Mouse (Mus musculus) frontal cortex, postnatal 14 days (tissue): ENCODE data around the gene Ephb2.
A peak's percentile ranks its signal among the peaks of the same experiment; 100 is the strongest.

Experiments
- DNase-seq, 2 experiments: peaks; one replicate each; pipeline ENCODE4 v3.0.0; 2022; ENCODE audit warnings: low spot score in 2 of 2

The Ephb2 gene

DNA sequence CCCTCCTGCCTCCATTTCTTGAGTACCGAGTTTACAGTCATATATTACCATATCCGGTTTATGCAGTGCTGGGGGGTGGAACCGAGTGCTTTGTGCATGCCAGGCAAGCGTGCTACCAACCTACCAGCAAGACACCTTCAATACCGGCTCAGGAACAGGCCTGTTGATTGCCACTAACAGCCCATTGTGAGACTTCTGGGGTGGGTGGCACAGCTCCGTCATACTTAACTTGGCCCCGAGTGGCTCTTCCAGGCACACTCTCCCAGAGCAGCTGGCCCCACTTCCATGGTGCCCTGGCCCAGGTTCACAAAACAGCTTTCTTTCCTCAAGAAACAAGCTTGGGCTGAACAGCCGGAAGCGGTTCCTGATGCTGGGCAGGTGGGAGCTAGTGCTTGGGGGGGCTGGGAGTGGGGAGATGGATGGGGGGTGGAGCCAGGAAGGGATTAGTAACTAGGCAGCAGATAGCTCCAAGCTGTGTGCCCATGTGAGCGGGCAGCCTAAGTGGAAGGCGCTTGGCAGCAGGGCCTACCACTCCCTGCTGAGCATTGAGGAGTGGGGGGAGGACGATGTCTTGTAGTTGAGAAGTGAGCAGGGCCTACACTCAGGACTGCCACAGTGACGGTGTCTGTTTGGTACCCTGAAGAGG, 183.8 kb downstream of the Ephb2 start:
- DNase-seq: no peak

DNA sequence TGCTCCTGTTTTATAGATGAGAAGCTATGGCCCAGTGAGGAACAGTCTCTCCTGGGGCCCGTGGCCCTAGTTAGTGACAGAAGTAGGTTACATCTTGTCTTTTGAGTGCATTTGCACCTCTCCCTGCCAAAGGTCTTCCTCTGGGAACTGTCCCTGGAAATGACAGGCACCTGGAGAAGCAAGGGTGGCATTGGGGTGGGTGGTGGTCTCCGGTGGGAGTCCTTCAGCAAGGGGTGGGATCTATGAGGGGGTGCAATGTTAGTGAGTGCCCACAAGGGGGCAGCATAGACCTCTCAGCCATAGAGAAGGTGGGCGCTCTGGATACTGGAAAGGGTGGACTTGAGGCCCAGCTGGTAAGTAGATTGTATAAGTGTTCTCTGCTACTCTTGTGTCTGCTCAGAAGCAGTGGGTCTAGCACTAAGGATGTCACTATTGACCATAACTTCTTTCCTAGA, 184.4 kb downstream of the Ephb2 start:
- DNase-seq: no peak

DNA sequence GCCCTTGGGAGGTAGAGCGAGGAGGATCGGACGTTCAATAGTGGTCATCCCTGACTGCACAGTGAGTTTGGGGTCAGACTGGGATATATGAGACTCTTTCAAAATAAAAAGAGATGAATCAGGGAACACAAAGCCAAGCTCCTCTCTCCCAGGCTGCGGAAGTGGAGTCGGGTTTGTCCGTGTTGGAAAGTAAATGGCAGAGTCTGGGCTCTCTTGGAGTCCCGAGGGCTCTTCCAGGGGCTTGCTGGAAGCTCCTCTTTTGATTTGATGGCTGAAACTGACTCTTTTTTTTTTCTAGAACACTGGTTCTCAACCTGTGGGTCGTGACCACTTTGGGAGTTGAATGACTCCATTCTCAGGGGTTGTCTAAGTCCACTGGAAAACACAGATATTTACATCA, 185.5 kb downstream of the Ephb2 start:
- no peak for DNase-seq

DNA sequence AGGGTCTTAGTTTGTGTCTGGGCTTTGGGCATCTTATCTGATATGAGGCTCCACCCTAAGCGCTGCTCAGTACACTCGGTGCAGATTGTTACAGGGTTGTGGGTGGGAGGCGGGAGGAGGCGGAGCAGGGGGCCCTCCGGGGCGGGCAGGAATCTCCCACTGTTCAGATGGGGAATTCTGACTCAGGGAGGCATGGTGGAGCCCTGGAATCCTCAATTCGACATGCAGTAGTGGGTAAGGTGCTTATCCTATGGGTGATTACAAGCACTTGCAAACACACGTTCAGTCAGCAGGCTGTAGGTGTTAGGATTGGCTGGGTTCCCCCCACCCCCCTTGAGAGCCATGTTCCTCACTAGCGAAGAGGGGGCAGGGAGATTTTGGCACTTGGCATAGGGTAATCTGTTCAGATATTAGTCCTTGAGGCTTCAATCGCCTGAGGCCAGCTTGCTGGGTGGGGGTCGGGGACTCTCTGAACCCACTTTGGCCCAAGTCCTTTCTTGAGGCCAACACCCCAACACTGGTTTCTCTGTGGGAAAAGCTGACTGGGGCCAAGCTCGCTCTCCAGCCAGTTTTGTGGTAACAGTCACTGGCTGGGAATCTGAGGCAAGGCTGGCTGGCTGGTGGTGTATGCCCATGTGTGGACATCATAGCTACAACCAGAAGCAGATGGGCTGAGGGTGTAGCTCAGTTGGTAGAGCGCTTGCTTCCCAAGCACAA, 186.2 kb downstream of the Ephb2 start:
- DNase-seq: no peak

DNA sequence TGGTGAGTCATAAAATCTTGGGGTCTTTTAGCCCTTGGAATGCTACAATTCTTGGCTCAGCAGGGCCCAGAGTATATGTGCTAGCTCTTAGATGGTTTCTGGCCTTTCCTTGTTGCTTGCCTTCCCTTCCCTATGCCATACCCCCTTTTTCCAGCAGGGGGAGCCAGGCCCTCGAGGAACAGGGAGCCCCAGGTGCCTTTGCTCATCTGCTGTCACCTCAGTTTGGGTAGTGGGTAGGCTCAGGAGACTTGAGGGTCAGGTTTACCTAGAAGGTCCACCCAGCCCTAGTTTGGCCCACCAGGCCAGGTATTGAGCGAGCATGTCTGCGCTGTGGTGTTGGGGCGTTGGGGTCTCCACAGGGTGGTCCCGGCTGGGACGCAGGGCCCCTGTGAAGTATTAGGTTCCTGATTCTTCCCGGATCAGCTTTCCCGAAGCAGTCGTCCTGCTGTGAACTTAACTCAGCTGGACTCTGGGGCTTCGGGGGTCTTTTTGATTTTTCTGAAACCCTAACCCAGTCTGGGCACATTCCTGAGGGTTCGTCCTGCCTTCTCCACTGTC, 186.8 kb downstream of the Ephb2 start:
- DNase-seq: peak; percentile 75 to 90

DNA sequence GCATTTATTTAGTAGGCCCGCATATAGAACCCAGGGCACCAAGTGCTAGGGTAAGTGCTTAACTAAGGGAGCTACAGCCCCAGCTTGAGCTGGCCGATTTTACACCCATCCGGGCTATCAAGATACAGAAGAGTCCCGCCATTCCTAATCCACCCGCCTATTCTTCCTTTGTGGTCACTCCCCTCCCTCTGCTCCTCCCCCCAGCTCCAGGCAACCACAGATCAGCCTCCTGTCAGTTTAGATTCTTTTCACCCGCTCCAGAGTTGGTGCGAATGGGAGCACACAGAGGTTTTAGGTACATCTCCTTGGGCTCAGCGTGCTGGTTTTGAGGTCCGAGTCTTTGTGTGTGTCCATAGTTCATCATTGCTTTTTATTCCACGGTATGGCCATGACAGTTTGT, 196.9 kb downstream of the Ephb2 start:
- no peak for DNase-seq

DNA sequence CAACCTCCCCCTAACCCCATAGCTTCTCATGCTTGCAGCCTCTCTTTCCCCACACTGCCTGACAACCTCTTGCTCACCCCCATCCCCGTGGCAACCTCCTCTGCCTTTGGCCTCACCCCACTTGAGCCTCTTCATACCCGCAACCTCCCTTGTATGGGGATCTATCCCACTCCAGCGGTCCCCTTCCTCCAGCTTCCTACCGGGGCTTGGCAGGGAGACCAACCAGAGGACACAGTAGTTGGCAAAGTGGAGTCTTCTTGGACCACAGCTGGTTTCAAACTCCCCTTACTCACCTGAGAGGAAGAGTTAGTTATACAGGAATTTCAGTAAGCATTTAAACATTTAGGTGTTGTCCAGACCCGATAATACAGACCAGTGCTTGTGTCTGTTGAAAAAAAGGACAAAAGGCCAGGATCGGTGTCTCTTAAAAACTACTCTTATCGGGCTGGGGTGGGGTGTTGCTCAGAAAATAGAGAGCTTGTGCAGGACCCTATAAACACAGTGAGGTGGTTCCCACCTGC, 197.5 kb downstream of the Ephb2 start:
- no peak for DNase-seq

DNA sequence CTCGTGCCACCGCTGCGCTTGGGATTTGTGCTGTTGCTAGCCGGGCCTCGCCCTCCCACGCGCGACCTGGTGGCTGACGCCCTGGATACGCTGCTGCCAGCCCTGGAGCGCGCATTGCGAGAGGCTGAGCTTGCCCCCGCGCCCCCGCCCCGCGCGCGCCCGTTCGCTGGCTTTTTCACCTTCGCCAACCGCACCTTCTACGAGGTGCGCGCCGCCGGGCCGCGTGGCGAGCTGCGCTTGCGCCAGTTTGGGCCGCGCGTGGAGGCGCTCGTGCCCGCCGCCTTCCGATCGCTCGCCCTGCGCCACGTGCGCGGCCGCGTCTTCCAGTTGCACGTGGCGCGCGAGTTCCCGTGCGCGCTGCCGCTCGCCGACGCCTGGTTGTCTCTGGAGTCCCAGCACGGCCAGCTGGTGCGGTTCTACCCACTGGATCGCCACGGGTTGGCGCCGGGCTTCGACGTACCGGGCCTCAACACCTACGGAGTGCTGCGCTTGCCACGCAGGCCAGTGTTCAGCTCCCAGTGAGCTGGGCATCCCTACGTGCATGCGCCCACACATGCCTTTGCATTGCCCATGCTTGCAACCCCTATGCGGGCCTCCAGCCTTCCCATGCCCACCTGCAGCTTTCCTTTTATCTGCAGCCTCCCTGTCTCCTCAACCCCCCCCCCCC, 198.1 kb downstream of the Ephb2 start:
- DNase-seq: peak; percentile 68 to 69

DNA sequence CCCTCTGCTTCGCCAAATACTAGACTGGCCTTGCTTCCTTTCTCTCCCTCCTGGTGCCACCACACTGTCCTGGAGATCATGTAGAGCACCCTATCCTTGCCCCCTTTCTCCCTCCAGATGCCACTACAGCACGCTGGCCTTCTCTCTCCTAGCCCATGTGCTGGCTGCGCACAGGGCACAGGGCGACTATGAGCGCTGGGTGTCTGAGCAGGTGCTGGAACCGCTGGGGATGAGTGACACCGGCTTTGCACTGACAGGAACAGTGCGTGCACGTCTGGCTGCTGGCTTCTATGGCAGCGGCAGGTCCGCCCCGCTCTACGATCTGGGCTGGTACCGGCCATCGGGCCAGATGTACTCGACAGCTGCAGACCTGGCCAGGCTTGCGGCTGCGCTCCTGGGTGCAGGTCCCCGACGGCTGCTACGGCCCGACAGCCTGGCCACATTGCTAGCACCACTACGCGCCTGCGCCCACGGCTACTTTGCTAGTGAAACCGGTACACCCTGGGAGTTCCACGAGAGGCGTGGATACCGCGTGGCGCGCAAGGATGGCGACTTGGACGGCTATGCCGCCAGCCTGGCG, 198.7 kb downstream of the Ephb2 start:
- DNase-seq: no peak

DNA sequence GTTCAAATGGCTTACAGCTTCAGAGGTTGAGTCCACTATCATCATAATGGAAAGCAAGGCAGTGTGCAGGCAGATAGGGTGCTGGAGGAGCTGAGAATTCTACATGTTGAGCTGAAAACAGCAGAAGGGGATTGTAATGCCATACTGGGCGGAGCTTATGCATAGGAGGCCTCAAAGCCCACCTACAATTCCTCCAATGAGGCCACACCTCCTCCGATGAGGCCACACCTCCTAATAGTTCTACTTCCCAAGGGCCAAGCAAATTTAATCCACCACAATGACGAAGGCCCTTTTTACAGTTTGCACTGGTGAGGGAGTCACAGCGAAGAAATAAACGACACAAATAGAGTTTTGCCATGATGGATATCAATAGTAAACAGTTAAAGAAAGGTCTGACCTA, 199.3 kb downstream of the Ephb2 start:
- no peak for DNase-seq

DNA sequence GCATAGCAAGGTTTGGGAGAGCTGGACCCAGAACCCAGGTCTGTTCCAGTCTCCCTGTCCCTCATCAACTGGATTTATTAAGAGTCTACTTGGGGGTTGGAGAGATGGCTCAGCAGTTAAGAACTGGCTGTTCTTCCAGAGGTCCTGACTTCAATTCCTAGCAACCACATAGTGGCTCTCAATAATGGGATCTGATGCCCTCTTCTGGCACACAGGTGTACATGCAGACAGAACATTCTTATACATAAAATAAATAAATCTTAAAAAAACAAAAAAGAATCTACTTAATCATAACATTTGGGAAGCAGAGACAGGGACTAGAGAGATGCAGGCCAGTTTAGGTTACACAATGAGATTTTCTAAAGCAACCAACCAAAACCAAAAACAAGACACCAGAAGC, 199.8 kb downstream of the Ephb2 start:
- no peak for DNase-seq

DNA sequence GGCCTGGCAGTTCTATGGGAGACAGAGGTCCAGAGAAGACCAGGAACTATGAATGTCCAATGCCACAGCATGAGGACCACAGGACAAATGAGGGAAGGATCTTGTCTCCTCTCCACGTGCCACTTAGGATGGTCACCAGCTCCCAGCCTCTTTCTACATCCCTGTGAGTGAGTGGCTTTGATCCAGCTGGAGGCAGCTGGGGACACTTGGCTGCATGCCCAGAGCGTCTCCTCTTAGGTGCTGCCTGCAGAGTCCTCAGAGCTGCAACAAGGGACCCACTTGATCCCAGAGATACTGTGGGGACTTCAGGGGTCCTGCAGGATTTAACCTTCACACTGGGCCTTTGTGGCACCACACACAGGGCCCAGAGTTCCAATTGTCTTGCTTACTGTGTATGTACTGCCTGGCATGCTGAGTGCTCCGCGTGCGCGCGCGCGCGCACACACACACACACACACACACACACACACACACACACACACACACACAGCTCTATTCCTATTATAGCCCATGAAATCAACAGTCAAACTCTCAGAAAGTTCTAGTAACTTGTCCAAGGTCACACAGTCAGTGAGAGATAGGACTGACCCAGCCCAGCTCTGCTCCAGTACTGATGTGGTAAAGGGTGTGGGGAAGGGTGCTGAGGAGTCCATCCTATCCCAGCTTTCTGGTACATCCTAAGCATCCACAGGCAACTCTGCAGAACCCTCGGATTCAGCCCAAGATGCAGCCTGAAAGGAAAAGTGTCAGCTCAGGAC, 204.4 kb downstream of the Ephb2 start:
- no peak for DNase-seq

DNA sequence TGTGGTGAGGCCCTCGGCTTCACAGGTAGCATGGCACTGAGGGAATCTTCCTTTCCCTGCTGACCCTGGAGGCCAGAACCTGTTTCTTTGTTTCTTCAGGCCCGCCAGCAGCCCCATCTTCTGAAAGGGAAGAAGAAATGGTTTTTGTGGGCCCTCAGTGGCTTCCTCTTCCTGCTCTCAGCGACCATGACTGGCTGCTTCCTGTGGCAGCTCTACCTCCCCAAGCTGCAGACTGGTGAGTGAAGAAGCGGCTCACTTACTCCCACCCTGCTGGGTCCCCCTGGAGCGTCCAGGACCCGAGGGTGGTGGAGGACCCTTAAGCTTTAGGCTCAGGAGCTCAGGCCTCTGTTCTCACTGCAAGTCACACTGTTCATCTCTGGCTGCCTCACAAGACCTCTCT, 209.2 kb downstream of the Ephb2 start:
- no peak for DNase-seq

DNA sequence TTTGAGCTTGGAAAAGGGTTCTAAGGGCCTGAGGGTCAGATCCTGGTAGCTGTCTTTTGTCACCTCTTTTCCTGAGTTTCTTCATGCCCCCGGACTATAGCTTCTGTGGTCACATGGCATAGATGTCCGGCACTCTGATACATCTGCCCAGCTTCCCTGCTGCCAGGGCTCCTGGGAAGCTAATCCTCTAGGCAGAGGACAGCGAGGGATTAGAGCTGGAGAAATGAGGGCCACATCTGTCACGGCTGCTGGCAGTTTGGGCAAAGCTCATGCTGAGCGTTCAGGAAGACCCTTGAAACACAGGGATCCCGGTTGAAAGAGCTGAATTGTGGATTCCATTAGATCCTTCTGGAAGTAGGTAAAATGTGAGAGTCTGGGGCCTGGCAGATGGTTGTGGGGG, 213.4 kb downstream of the Ephb2 start, which contains the start of gene Lactbl1:
Gene Lactbl1, plus strand, starts transcription at position 234 of the 400 bp plus-strand sequence.
- DNase-seq: no peak

DNA sequence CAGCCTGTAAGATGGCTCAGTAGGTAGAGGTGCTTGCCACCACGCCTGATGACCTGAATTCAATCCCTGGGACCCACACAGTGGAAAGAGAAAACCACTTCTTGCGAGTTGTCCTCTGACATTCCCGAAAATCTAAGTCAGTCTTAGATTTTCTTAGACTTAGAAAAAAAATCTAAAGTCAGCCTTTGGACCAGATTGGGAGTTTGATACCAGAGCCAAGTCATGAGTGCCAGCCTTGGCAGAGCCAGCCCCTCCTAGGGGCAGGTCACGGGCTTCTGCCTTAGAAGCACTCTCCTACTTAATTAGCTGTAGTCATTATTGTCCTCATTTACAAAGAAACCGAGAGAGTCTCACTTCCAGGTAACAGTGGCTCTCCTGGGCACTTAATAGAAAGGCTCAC, 213.8 kb downstream of the Ephb2 start:
- no peak for DNase-seq

DNA sequence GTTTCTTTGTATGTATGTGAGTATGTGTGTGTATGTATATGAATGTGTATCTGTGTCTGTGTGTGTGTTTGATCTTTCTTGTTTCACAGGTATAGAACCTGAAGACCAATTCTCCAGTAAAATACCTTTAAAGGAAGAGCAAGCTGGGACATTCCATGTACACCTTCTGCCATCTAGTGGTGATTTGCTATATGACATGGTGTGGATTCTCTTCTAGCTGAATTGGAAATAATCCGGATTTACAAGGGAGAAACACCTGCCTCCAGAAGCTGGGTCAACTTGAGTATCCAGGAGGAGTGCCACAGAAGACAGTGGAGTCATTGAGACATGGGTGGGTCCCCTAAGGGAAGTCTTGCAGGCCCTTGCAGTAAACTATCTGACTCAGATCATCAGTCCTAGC, 214.5 kb downstream of the Ephb2 start:
- DNase-seq: no peak

DNA sequence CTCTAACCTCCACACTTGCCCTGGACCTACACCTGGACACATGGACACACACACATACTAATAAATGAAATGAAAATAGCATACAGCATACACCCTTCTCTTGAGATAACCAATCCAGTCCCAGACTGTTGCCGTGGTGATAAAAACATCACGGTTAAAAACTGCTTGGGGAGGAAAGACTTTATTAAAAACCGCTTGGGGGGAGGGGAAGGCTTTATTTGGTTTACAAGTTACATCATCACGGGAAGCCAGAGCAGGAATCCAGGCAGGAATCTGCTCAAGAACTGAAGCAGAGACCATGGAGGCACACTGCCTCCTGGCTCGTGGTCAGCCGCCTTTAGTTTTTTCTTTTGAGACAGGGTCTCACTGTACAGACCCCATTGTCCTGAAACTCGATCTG, 222.1 kb downstream of the Ephb2 start:
- DNase-seq: no peak

DNA sequence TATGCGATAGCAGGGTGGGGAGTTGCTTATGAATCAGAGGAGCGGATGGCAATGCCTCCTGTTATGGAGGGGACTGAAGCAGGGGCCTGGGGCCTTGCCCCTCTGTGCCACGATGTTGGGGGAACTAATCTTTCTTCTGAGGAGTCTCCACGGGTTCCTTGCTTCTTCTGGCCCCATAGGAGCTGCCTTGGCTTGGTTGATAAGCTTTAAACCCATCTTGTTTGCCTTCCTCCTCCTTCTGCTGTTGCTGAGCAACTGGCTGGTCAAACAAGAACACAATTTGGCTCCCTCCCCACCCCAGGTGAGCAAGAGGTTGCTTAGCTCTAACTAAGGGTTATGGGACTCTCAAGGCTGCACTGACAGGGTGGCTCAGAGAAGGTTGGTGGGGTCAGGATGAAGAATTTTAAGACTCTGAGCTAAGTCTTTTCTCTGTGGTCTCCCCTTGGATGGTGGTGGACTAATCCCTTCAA, 225.4 kb downstream of the Ephb2 start, which contains the start of gene Tex46:
Gene Tex46, plus strand, starts transcription at position 51 of the 470 bp plus-strand sequence.
- no peak for DNase-seq

DNA sequence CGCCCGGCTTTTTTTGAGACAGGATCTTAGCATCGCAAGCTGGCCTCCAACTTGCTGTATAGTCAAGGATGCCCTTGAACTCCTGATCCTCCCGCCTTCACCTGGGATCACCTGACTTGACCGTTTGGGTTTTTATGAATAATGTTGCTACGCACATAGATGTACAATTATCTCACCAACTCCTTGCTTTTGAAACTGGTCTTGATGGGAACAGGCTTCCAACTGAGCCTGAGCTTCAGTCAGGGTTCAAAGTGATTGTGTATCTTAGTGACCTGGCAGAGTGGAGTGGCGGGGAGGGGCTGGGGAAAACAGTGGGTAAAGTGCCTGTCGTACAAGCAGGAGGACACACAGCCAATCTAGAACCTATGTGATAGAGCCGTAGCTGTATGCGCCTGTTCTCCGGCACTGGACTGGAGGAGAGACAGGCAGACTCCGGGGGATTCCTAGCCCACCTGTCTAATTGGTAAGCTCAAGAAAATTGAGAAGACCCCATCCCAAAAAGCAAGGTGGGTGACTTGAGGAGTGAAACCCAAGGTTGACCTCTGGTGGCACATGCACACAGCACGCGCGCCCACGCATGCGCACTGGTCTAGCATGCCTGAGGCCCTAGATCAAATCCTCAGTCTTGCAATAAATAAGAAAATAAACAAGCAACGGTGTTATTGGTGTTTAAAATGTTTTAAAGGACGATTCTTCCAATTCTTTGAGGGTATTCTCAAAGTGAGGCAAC, 229.9 kb downstream of the Ephb2 start:
- no peak for DNase-seq

DNA sequence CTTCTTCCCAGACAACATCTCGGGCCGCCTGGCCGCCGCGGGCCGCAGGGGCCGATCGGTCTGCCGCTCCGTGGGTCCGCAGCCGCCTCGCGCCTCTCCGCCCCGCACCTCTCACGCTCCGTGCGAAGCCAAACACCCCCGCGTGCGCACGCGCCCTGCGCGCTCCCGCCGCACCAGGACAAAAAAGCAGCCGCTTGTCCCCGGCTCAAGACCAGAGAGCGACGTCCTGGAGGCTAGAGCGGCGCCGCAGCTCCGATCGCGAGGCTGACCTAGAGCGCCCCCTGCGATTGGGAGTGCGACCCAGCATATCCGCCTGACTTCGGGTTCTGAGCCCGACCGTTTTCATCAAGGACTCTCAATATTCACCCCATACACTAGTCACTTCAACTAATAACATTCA, 233.2 kb downstream of the Ephb2 start, which contains the start of gene Kdm1a:
Gene Kdm1a, minus strand, starts transcription at position 156 of the 400 bp plus-strand sequence.
- peak; percentile 87 to 92 for DNase-seq
